Mouse (Mus musculus) heart, adult 2 months (tissue): ENCODE data around the gene Srprb.

Experiments used
- CTCF ChIP-seq: fragments of 200-600 bp; IDR thresholded peaks from 2 replicates; pipeline ENCODE4 v1.8.1; 2022; ENCODE audit warnings: antibody characterized with exemption, mild to moderate bottlenecking, moderate library complexity
- EP300 ChIP-seq: fragments of 200-500 bp; IDR thresholded peaks from 2 replicates; pipeline ENCODE4 v1.6.1; 2011; ENCODE audit warnings: low read depth, low read length, control low read depth; ENCODE audit not compliant: insufficient read depth
- POLR2A ChIP-seq: fragments of 200-500 bp; IDR thresholded peaks from 2 replicates; pipeline ENCODE4 v1.6.1; 2011; ENCODE audit warnings: mild to moderate bottlenecking, low read depth, low read length, control low read depth; ENCODE audit not compliant: insufficient read depth

- TF ChIP-seq CTCF (no peak), POLR2A (no peak), EP300 (no peak)
Observed at GRCm38 (mm10) chr9:103214281-103214680, 12.3 kb upstream of the Srprb start.
